Mouse (Mus musculus) liver, postnatal 0 days (tissue): ENCODE results near the gene Il11.

Experiments
- CTCF ChIP-seq: sonication (generic); IDR thresholded peaks from 2 replicates; pipeline ENCODE4 v1.5.1; 2016; ENCODE audit warnings: antibody characterized with exemption, low read depth
- EP300 ChIP-seq: IDR thresholded peaks from 2 replicates; pipeline ENCODE4 v1.6.1; 2016; ENCODE audit warnings: antibody characterized with exemption, low read depth, mild to moderate bottlenecking

DNA sequence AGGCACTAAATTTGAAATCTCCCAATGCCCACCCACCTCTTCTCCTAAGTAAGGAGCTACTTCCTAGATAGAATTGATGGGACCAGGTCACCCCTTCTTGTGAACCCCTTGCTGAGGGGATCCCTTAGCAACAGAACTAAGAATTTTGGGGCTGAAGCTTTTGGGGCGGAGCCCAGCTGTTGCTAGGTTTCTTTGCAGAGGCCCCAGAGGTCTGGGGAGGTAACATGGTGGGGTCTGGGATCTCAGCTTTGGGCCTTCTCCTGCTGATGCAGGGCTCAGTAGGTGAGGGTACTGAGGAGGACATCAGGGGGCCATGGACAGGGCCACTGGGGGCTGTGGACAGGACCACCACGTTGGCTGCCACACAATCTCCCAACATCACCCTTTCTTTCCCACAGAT, at the start of gene Il11, which contains the start of gene Tmem190:
- TF ChIP-seq EP300 (no peak), CTCF (no peak)
